Comparison of ENCODE assay signal across 9 mouse cellular contexts in genomic region chr9:83325910-83326309, GRCm38 (mm10).
DNase-seq lines count a peak whose midpoint lies in the region; ATAC-seq and TF ChIP-seq lines count a peak whose summit lies in the region.
"Had no signal": no experiment of that assay in that cellular context is flagged by ENCODE, and none has a peak within 500 bp of the region (broad histone marks: within the 10 kb centered on the region; RNA-seq: fewer than 3 reads in every experiment).

No protein-coding gene starts in this region.

- H3K27me3 ChIP-seq in forebrain, embryonic 11.5 days (ENCODE audit: control insufficient read depth, insufficient read depth, low read length), result no peaks in the 10 kb centered on the region
- no peaks in the 10 kb centered on the region for H3K27me3 ChIP-seq in forebrain, embryonic 10.5 days (ENCODE audit: poor library complexity, severe bottlenecking)
- H3K27me3 ChIP-seq in hindbrain, embryonic 10.5 days (ENCODE audit: insufficient read depth, poor library complexity, severe bottlenecking), result no peaks in the 10 kb centered on the region
- no peaks in the 10 kb centered on the region for H3K27me3 ChIP-seq in heart, adult 2 months (ENCODE audit: control insufficient read depth, insufficient read depth, low read length)
- H3K27me3 ChIP-seq: limb, embryonic 12.5 days had no signal

- H3K4me3 ChIP-seq in forebrain, embryonic 11.5 days (ENCODE audit: low read depth, low read length), result no peak overlapping the region
- no peak overlapping the region for H3K4me3 ChIP-seq in forebrain, embryonic 10.5 days
- no peak overlapping the region for H3K4me3 ChIP-seq in hindbrain, embryonic 10.5 days
- no peak overlapping the region for H3K4me3 ChIP-seq in heart, adult 2 months
- H3K4me3 ChIP-seq: limb, embryonic 12.5 days had no signal

- H3K4me2 ChIP-seq in forebrain, embryonic 11.5 days (ENCODE audit: low read depth, low read length, severe bottlenecking), result no peak overlapping the region
- H3K4me2 ChIP-seq: limb, embryonic 12.5 days had no signal

- H3K79me2 ChIP-seq in heart, adult 2 months (replicated peaks; ENCODE audit: control insufficient read depth, insufficient read depth, low read length), result no peaks in the 10 kb centered on the region

- H3K9ac ChIP-seq in forebrain, embryonic 11.5 days (ENCODE audit: low read length), result no peak overlapping the region
- no peak overlapping the region for H3K9ac ChIP-seq in heart, adult 2 months (ENCODE audit: low read depth, low read length)
- H3K9ac ChIP-seq: limb, embryonic 12.5 days had no signal

- no peak for TF ChIP-seq CTCF in heart, adult 2 months (IDR thresholded peaks at IDR 0.05)

- DNase-seq in forebrain, embryonic 11.5 days (ENCODE audit: low spot score), result peak; percentile 57
- no peak for DNase-seq in forebrain, embryonic 10.5 days (ENCODE audit: extremely low spot score, low spot score)
- DNase-seq in hindbrain, embryonic 10.5 days (ENCODE audit: low spot score), result peak; percentile 43
- DNase-seq in left cerebral cortex, postnatal 4 days, result peak; percentile 56
- peak; percentile 86 to 89 for DNase-seq in right cerebral cortex, adult 2 months (ENCODE audit: low spot score in 2 of 2)
- no peak for DNase-seq in thymus, postnatal 14 days
- no peak for DNase-seq in heart, adult 2 months
- DNase-seq in heart, adult 9 months (ENCODE audit: low spot score in 2 of 2), result no peak

- 18% methylated on average over 6 of the region's 6 CpGs for WGBS in forebrain, embryonic 11.5 days
- 21% methylated on average over 6 of the region's 6 CpGs for WGBS in forebrain, embryonic 10.5 days
- 18% methylated on average over 6 of the region's 6 CpGs for WGBS in hindbrain, embryonic 10.5 days
- 36% methylated on average over 6 of the region's 6 CpGs for WGBS in heart, adult 2 months

- no peaks in the 10 kb centered on the region for H3K9me3 ChIP-seq in forebrain, embryonic 11.5 days (ENCODE audit: control insufficient read depth, low read length)
- no peaks in the 10 kb centered on the region for H3K9me3 ChIP-seq in forebrain, embryonic 10.5 days
- no peaks in the 10 kb centered on the region for H3K9me3 ChIP-seq in hindbrain, embryonic 10.5 days
- H3K9me3 ChIP-seq: limb, embryonic 12.5 days had no signal

- peak; percentile 55; the same call in 1 of the 2 replicates for ATAC-seq in forebrain, embryonic 11.5 days (replicated peaks; ENCODE audit: low FRiP score)

- no peak overlapping the region for H3K27ac ChIP-seq in forebrain, embryonic 11.5 days (ENCODE audit: low read depth, low read length)
- H3K27ac ChIP-seq in forebrain, embryonic 10.5 days, result no peak overlapping the region
- no peak overlapping the region for H3K27ac ChIP-seq in hindbrain, embryonic 10.5 days
- no peak overlapping the region for H3K27ac ChIP-seq in heart, adult 2 months
- H3K27ac ChIP-seq: limb, embryonic 12.5 days had no signal

- no peak for TF ChIP-seq EP300 in heart, adult 2 months (IDR thresholded peaks at IDR 0.05; ENCODE audit: insufficient read depth, low read depth, low read length)

- H3K36me3 ChIP-seq in forebrain, embryonic 11.5 days (ENCODE audit: control insufficient read depth, insufficient read depth, low read length), result no peaks in the 10 kb centered on the region
- no peaks in the 10 kb centered on the region for H3K36me3 ChIP-seq in forebrain, embryonic 10.5 days (replicated peaks)
- H3K36me3 ChIP-seq in hindbrain, embryonic 10.5 days, result no peaks in the 10 kb centered on the region
- no peaks in the 10 kb centered on the region for H3K36me3 ChIP-seq in heart, adult 2 months (ENCODE audit: control insufficient read depth, insufficient read depth, low read length)
- H3K36me3 ChIP-seq: limb, embryonic 12.5 days had no signal

- H3K4me1 ChIP-seq in forebrain, embryonic 11.5 days (replicated peaks; ENCODE audit: control insufficient read depth, insufficient read depth, low read length), result no peaks in the 10 kb centered on the region; the same call in 1 of the 2 replicates
- H3K4me1 ChIP-seq in forebrain, embryonic 10.5 days, result peaks cover 13% of the 10 kb centered on the region
- peaks cover 10% of the 10 kb centered on the region for H3K4me1 ChIP-seq in hindbrain, embryonic 10.5 days (replicated peaks)
- no peaks in the 10 kb centered on the region for H3K4me1 ChIP-seq in heart, adult 2 months (ENCODE audit: control insufficient read depth, insufficient read depth, low read length)

- no peak for TF ChIP-seq POLR2A in heart, adult 2 months (IDR thresholded peaks at IDR 0.05; ENCODE audit: insufficient read depth, low read depth, low read length)

- intact Hi-C loops in left cerebral cortex, postnatal 4 days (cut with DNase I), result no loop called here
- intact Hi-C loops in heart, adult 2 months (cut with DNase I), result no loop called here

Comparison
In these comparisons a context has a peak if more than half of its experiments do, and no peak if none do; other contexts are left out.
1. DNase-seq: peak in forebrain, embryonic 11.5 days (single experiment), hindbrain, embryonic 10.5 days (single experiment), left cerebral cortex, postnatal 4 days (single experiment) and right cerebral cortex, adult 2 months (2 of 2); none in forebrain, embryonic 10.5 days (single experiment), thymus, postnatal 14 days (single experiment), heart, adult 2 months (0 of 2) and heart, adult 9 months (0 of 2).